Mouse (Mus musculus) embryo, embryonic 10.5 days (tissue): ENCODE measurements around the gene Cpxcr1.

ENCODE experiments used
- DNase-seq: peaks from one replicate; pipeline ENCODE4 v3.0.0-alpha.2; 2015; ENCODE audit warnings: low spot score

Cpxcr1 gene

GRCm38 (mm10) chrX:116448644-116449043, at the start of gene Cpxcr1:
Gene Cpxcr1 (plus strand): TSS chrX:116448944.
- DNase-seq: no peak
